Mouse (Mus musculus) embryonic facial prominence, embryonic 11.5 days (tissue): ENCODE results near the gene Rab19. TPM values are rescaled to one million over a fixed set of nuclear protein-coding genes. Genes with fewer than 3 reads are reported as not detected.

ENCODE experiments used
- ATAC-seq: fragments of 200-750 bp; cut with Nextera tagmentation; replicated peaks from 2 replicates; pipeline ENCODE4 v1.8.0; 2017; ENCODE audit warnings: low read depth; ENCODE audit not compliant: insufficient number of reproducible peaks, low FRiP score, low TSS enrichment
- DNase-seq: peaks from one replicate; pipeline ENCODE4 v3.0.0-alpha.2; 2015; ENCODE audit warnings: low spot score
- H3K27ac ChIP-seq: fragments of 300-500 bp; sonication (generic); replicated peaks from 2 replicates; pipeline ENCODE4 v1.5.1; 2014; ENCODE audit warnings: mild to moderate bottlenecking, low read depth, low read length, control low read depth
- H3K27me3 ChIP-seq: fragments of 300-500 bp; sonication (generic); 2 replicates; pipeline ENCODE4 v1.6.1; 2014; ENCODE audit warnings: mild to moderate bottlenecking, low read length, moderate library complexity, mixed read lengths; ENCODE audit not compliant: control insufficient read depth, insufficient read depth
- H3K36me3 ChIP-seq: fragments of 300-500 bp; sonication (generic); replicated peaks from 2 replicates; pipeline ENCODE4 v1.6.1; 2014; ENCODE audit warnings: low read depth, mild to moderate bottlenecking, low read length, moderate library complexity, mixed read lengths; ENCODE audit not compliant: control insufficient read depth, insufficient read depth
- H3K4me1 ChIP-seq: fragments of 300-500 bp; sonication (generic); 2 replicates; pipeline ENCODE4 v1.6.1; 2014; ENCODE audit warnings: low read length, mixed read lengths; ENCODE audit not compliant: control insufficient read depth, insufficient read depth
- H3K4me2 ChIP-seq: fragments of 300-500 bp; sonication (generic); 2 replicates; pipeline ENCODE4 v1.6.1; 2014; ENCODE audit warnings: low read depth, mild to moderate bottlenecking, control low read depth, low read length, moderate library complexity
- H3K4me3 ChIP-seq: fragments of 300-500 bp; sonication (generic); 2 replicates; pipeline ENCODE4 v1.5.1; 2014; ENCODE audit warnings: low read depth, low read length, control low read depth
- H3K9ac ChIP-seq: fragments of 300-500 bp; sonication (generic); replicated peaks from 2 replicates; pipeline ENCODE4 v1.6.1; 2014; ENCODE audit warnings: mild to moderate bottlenecking, control low read depth, low read length
- H3K9me3 ChIP-seq: fragments of 300-500 bp; sonication (generic); replicated peaks from 2 replicates; pipeline ENCODE4 v1.6.1; 2016; ENCODE audit warnings: mild to moderate bottlenecking, low read length, inconsistent platforms, mixed read lengths; ENCODE audit not compliant: control insufficient read depth
- WGBS: fragments of 180-500 bp; shearing (Covaris S2); extraction: QIAGEN DNeasy Blood & Tissue Kit; methylation state at CpG from one replicate; pipeline ENCODE4 v1.1.7; 2014; 5-methylcytosine and 5-hydroxymethylcytosine counted together
- polyA plus RNA-seq: library from polyadenylated mRNA; unstranded; fragments of >200 nt; fragmentation: Nextera tagmentation; extraction: Ambion mirVana; gene quantifications from 2 replicates; pipeline ENCODE4 v1.2.1, GENCODE M21; 2014

The Rab19 gene
- polyA plus RNA-seq, 1 experiment from 2014 or later = 1.1 TPM

DNA sequence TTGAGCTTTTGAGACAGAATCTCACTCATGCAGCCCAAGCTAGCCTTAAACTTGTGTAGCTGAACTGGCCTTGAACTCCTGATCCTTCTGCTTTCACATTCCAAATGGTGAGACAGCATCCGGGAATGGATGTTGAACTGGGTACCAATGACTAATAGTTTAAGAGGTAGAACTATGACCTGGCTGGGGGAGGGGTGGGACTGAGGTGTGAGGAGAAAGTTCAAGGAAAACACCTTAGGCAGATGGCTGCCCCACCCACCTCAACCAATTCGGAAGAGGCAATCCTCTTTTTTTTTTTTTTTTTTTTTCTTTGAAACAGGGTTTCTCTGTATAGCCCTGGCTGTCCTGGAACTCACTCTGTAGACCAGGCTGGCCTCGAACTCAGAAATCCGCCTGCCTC, 45.8 kb downstream of the Rab19 start:
- WGBS = 88% methylated on average over 4 of the region's 4 CpGs
- Histone ChIP-seq H3K9me3 (no peaks in the 10 kb centered on the region), H3K27ac (no peak overlapping the region), H3K4me2 (no peak overlapping the region), H3K9ac (no peak overlapping the region), H3K36me3 (no peaks in the 10 kb centered on the region), H3K27me3 (no peaks in the 10 kb centered on the region), H3K4me1 (no peaks in the 10 kb centered on the region), H3K4me3 (no peak overlapping the region)
- ATAC-seq = no peak
- no peak for DNase-seq

DNA sequence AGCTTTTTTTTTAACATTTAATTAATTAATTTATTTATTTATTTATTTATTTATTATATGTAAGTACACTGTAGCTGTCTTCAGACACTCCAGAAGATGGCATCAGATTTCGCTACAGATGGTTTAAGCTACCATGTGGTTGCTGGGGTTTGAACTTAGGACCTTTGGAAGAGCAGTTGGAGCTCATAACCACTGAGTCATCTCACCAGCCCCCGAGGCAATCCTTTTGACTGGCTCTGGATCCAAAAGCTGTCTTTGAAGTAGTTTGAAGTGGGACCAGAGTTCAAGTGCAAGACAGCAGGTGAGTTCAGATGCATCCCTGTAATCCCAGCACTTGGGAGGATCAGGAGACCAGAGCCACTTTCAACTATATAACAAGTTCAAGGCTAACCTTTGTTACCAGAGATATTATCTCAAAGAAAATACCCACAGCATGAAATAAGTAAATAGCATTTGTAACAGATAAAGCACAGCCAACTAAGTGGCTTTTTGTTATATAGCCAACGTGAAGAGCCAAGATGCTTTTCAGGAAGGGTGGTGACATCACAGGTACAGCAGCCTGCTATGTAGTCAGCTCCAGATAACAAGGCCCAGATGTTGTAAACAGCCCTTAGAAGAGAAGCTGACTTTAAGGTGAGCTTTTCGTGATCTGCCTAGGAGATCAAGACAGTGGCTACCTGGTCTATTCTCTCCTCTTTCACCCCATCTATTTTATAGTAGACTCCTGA, 46.5 kb downstream of the Rab19 start:
- ATAC-seq (no peak), DNase-seq (no peak)
- Histone ChIP-seq H3K36me3 (no peaks in the 10 kb centered on the region), H3K4me1 (no peaks in the 10 kb centered on the region), H3K27me3 (no peaks in the 10 kb centered on the region), H3K4me3 (no peak overlapping the region), H3K9ac (no peak overlapping the region), H3K9me3 (no peaks in the 10 kb centered on the region), H3K27ac (no peak overlapping the region), H3K4me2 (no peak overlapping the region)
- WGBS = 64% methylated on average over 4 of the region's 4 CpGs

DNA sequence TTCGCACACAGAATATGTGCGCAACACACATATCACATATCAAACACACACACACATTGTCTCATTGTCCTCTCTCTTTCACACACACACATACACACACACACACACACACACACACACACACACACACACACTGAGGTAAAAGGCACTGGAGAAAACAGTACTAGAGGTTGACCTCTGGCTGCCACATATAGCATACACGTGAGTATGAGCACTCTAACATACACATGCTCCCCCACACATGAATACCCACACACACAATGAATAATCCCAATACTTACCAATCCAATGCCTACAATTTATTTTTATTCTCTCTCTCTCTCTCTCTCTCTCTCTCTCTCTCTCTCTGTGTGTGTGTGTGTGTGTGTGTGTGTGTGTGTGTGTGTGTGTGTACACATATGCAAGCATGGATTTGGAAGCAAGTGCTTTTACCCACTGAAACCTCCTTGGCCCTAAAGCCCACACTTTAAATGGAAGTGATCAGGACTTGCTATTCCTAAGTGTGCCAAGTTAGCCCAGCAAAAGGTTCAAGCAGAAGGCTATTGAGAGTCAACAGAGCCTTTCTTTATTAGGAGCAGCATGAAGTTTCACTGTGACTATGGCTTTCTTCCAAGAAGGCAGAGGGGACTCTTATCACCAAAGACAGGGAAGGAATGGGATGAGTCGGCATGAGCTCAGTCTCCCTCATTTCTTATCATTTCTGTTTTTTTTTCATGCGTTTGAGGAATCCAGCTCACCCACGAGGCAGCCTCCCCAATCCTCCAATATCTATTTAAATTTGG, 48.2 kb downstream of the Rab19 start:
- no peak for DNase-seq
- no peaks in the 10 kb centered on the region for H3K36me3 ChIP-seq
- no peak overlapping the region for H3K27ac ChIP-seq
- no peak for ATAC-seq
- H3K9me3 ChIP-seq = no peaks in the 10 kb centered on the region
- no peak overlapping the region for H3K4me2 ChIP-seq
- no peak overlapping the region for H3K9ac ChIP-seq
- H3K27me3 ChIP-seq = no peaks in the 10 kb centered on the region
- WGBS = 83% methylated on average over 6 of the region's 6 CpGs
- no peak overlapping the region for H3K4me3 ChIP-seq
- no peaks in the 10 kb centered on the region for H3K4me1 ChIP-seq

DNA sequence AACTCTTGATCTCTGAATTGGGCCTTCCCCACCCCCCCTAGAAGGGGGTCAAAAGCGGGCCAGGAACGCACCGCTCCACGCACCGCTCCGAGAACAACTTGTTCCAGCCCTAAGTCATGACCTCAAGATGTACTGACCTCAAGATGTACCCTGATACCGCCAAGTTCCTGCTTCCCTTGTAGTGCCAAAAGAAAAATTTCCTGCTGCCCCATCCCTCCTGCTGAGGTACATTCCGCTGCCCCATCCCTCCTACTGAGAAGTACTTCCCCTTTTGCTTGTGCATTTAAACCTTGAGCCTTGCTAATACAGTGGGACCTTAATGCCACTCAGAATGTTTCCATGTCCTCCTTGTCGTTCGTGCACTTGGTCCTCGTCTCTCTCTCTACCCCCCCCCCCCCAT, 49.7 kb downstream of the Rab19 start:
- Histone ChIP-seq H3K4me3 (no peak overlapping the region), H3K9ac (no peak overlapping the region), H3K4me1 (no peaks in the 10 kb centered on the region), H3K4me2 (no peak overlapping the region), H3K27me3 (no peaks in the 10 kb centered on the region), H3K9me3 (no peaks in the 10 kb centered on the region), H3K27ac (no peak overlapping the region), H3K36me3 (no peaks in the 10 kb centered on the region)
- WGBS = 70% methylated on average over 11 of the region's 11 CpGs
- DNase-seq = no peak
- no peak for ATAC-seq

DNA sequence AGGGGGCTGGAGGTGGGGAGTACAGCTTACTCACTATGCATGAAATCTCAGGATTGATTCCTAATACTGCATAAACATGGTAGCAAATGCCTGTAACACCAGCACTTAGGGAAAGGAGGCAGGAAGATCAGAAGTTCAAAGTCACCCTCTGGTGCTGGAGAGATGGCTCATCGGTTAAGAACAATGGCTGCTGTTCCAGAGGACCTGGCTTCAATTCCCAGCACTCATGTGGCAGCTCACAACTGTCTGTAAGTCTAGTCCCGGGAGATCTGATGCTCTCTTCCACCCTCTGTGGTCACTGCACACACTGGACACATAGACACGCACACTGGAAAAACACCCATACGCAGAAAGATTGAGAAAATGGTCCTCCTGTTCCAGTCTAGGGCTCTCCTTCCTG, 52.2 kb downstream of the Rab19 start:
- H3K4me3 ChIP-seq = no peak overlapping the region
- DNase-seq (no peak), ATAC-seq (no peak)
- WGBS = 87% methylated on average over 4 of the region's 4 CpGs
- no peak overlapping the region for H3K27ac ChIP-seq
- H3K9me3 ChIP-seq = no peaks in the 10 kb centered on the region
- no peak overlapping the region for H3K9ac ChIP-seq
- H3K36me3 ChIP-seq = no peaks in the 10 kb centered on the region
- H3K4me1 ChIP-seq = no peaks in the 10 kb centered on the region
- H3K27me3 ChIP-seq = no peaks in the 10 kb centered on the region
- no peak overlapping the region for H3K4me2 ChIP-seq

DNA sequence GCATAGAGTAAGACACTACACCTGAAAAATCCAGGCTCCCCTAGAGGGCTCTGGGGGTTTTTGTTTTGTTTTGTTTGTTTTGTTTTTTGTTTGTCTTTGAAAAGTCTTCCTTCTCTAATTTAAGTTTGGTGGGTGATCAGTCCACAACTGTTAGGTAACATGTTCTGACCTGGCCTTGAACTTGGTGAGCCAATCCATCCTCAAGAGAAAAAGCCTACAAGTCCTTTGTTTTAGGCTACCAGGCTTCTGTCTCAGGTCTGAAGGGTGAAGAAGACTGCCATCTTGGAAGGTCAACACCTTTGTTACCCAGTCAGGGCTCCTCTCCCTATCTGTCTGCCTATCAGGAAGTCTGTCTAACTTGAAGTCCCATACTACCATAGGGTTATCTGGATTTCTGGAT, 52.7 kb downstream of the Rab19 start:
- DNase-seq = no peak
- no peak overlapping the region for H3K27ac ChIP-seq

DNA sequence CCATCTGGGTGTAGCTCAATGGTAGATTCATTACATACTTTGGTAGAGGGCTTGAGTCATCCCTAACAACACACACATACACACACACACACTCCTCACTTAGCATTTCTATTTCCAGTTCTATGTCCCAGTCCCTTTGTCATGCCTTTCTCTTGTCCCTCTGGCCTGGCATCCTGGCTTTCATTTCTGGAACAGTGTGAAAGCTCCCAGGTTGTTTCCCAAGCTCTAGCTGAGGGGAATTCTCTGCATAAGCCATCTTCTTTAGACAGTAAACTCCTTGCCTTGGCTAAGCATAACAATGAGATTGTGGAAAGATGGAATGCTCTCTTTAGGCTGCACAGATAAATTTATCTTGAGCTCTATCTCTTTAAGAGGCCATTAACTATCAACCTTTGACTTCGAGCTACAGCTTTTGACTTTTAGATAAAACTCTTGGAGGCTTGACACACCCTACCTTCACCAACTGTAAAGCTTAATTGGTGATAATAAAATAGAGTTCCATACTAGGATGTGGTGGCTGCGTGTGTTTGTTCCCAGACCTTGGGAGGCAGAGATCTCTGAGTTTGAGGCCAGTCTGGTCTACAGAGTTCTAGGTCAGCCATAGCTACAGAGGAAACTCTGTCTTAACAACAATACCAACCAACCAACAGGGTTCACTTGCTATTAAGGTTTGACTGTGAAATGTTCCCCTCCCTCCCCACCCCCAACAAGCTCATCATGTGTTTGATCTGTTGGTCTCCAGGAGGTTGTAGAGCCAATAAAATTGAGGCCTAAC, 53.3 kb downstream of the Rab19 start:
- H3K27ac ChIP-seq = no peak overlapping the region
- no peaks in the 10 kb centered on the region for H3K36me3 ChIP-seq
- ATAC-seq (no peak), DNase-seq (no peak)
- H3K9ac ChIP-seq = no peak overlapping the region
- no peak overlapping the region for H3K4me2 ChIP-seq
- 76% methylated on average over 2 of the region's 2 CpGs for whole genome bisulfite sequencing
- no peaks in the 10 kb centered on the region for H3K4me1 ChIP-seq
- H3K27me3 ChIP-seq = no peaks in the 10 kb centered on the region
- no peak overlapping the region for H3K4me3 ChIP-seq
- H3K9me3 ChIP-seq = no peaks in the 10 kb centered on the region

More for the DNA sequence above, 52.7 kb downstream of the Rab19 start:
- no peak for ATAC-seq
- Histone ChIP-seq H3K4me2 (no peak overlapping the region), H3K27me3 (no peaks in the 10 kb centered on the region), H3K36me3 (no peaks in the 10 kb centered on the region), H3K9me3 (no peaks in the 10 kb centered on the region), H3K9ac (no peak overlapping the region), H3K4me3 (no peak overlapping the region), H3K4me1 (no peaks in the 10 kb centered on the region)
